Mouse (Mus musculus) bone marrow macrophage, adult 2 months (primary cell): ENCODE results near the gene Gm10944.

Experiments used
- CTCF ChIP-seq: IDR thresholded peaks from 2 replicates; pipeline ENCODE4 v1.5.1; 2012; ENCODE audit warnings: low read depth, mild to moderate bottlenecking, low read length, moderate library complexity
- POLR2A ChIP-seq: IDR thresholded peaks from 2 replicates; pipeline ENCODE4 v1.6.1; 2012; ENCODE audit warnings: mild to moderate bottlenecking, low read depth, low read length, borderline replicate concordance

DNA sequence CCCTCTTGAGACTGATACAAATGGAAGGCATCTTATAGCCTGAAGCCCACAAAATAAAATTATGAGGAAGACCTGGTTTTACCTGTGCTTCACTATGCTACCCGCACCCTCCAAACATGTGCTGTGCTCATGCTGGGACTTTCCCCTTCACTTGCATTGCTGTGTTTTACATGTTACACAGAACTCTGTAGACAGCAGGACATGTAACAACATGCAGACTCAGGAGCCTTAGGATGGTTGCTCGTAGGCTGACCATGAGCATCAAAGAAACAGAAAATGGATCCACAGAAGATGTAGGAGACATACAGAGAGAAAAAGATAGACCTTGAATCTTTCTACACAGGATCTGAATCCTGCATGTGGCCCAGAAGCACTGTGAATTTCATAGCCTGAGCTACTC is 29.2 kb downstream of the Gm10944 start:
- TF ChIP-seq POLR2A (no peak), CTCF (no peak)
